ENCODE assay signal across 18 mouse cellular contexts in the genomic region with DNA sequence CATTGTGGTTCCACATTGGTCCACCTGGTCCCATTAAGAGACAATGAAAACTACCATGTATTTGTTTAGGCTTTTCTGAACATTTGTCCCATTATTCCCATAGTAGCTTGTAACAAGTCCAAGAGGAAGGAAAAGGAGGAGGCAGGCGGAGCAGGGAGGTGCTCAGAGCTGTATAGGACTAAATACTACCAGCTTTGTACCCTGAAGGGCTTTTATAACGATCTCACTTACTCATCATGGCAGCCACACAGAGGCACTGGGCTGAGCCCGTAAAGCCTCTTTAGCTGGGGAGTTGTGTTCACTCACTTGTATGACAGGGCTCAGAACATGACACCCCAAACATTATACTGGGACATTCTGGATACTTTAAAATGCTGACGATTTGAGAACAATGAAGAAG.
DNase-seq lines count a peak whose midpoint lies in the region; ATAC-seq lines count a peak whose summit lies in the region.
"Had no signal": no experiment of that assay in that cellular context is flagged by ENCODE, and none has a peak within 500 bp of the region (broad histone marks: within the 10 kb centered on the region; RNA-seq: fewer than 3 reads in every experiment).

No protein-coding gene starts in this region.

- no peak overlapping the region for H3K4me2 ChIP-seq in neural tube, embryonic 11.5 days (ENCODE audit: low read depth)
- peak overlapping the region; percentile 28 for H3K4me2 ChIP-seq in forebrain, embryonic 14.5 days (ENCODE audit: low read length)
- peak overlapping the region; percentile 9; the same call in 1 of the 2 replicates for H3K4me2 ChIP-seq in hindbrain, embryonic 16.5 days (ENCODE audit: low read length)
- H3K4me2 ChIP-seq: heart, embryonic 11.5 days; kidney, embryonic 15.5 days had no signal

- no peak overlapping the region for H3K4me3 ChIP-seq in neural tube, embryonic 11.5 days (ENCODE audit: low read depth, low read length)
- H3K4me3 ChIP-seq in forebrain, embryonic 14.5 days (ENCODE audit: low read depth, low read length): no peak overlapping the region
- no peak overlapping the region for H3K4me3 ChIP-seq in hindbrain, embryonic 16.5 days (ENCODE audit: low read length)
- H3K4me3 ChIP-seq: erythroblast, embryonic 14.5 days; kidney, embryonic 15.5 days had no signal

- H3K27ac ChIP-seq in neural tube, embryonic 11.5 days (ENCODE audit: low read depth, low read length): no peak overlapping the region
- H3K27ac ChIP-seq in forebrain, embryonic 14.5 days (ENCODE audit: low read depth, low read length): no peak overlapping the region
- H3K27ac ChIP-seq in hindbrain, embryonic 16.5 days (ENCODE audit: low read depth, low read length): no peak overlapping the region

- H3K4me1 ChIP-seq in neural tube, embryonic 11.5 days (ENCODE audit: control insufficient read depth, insufficient read depth, low read length): peaks cover 8% of the 10 kb centered on the region
- peaks cover 10% of the 10 kb centered on the region for H3K4me1 ChIP-seq in forebrain, embryonic 14.5 days (ENCODE audit: control insufficient read depth, insufficient read depth, low read length)
- peaks cover 5% of the 10 kb centered on the region; the same call in 1 of the 2 replicates for H3K4me1 ChIP-seq in hindbrain, embryonic 16.5 days (ENCODE audit: control insufficient read depth, insufficient read depth, low read depth, low read length)

- H3K9me3 ChIP-seq in neural tube, embryonic 11.5 days (ENCODE audit: control insufficient read depth, low read length): no peaks in the 10 kb centered on the region
- H3K9me3 ChIP-seq in forebrain, embryonic 14.5 days (replicated peaks; ENCODE audit: control insufficient read depth, low read length): no peaks in the 10 kb centered on the region
- H3K9me3 ChIP-seq in hindbrain, embryonic 16.5 days (ENCODE audit: control insufficient read depth, low read length): no peaks in the 10 kb centered on the region
- H3K9me3 ChIP-seq: kidney, embryonic 15.5 days had no signal

- 0 out of 2 replicates have a peak, but pooled peaks have one; percentile 35 for ATAC-seq in neural tube, embryonic 11.5 days (ENCODE audit: insufficient read depth, low FRiP score, low TSS enrichment)
- ATAC-seq in forebrain, embryonic 14.5 days: no peak
- ATAC-seq in hindbrain, embryonic 16.5 days: no peak
- no peak for ATAC-seq in megakaryocyte, adult 5-6 weeks (ENCODE audit: poor library complexity, severe bottlenecking)

- H3K27me3 ChIP-seq in neural tube, embryonic 11.5 days (ENCODE audit: control insufficient read depth, insufficient read depth, low read length): no peaks in the 10 kb centered on the region
- H3K27me3 ChIP-seq in forebrain, embryonic 14.5 days (replicated peaks; ENCODE audit: control insufficient read depth, insufficient read depth, low read length): no peaks in the 10 kb centered on the region
- H3K27me3 ChIP-seq in hindbrain, embryonic 16.5 days (replicated peaks; ENCODE audit: control insufficient read depth, insufficient read depth, low read length): no peaks in the 10 kb centered on the region
- H3K27me3 ChIP-seq: kidney, embryonic 15.5 days had no signal

- 60% methylated on average over 4 of the region's 4 CpGs for WGBS in neural tube, embryonic 11.5 days
- 23% methylated on average over 4 of the region's 4 CpGs for WGBS in forebrain, embryonic 14.5 days
- WGBS in hindbrain, embryonic 16.5 days: 35% methylated on average over 4 of the region's 4 CpGs

- no peak overlapping the region for H3K9ac ChIP-seq in neural tube, embryonic 11.5 days (ENCODE audit: low read length)
- H3K9ac ChIP-seq in forebrain, embryonic 14.5 days (ENCODE audit: low read length): no peak overlapping the region
- no peak overlapping the region for H3K9ac ChIP-seq in hindbrain, embryonic 16.5 days (ENCODE audit: low read depth, low read length)
- H3K9ac ChIP-seq: kidney, embryonic 15.5 days had no signal

- no peaks in the 10 kb centered on the region for H3K36me3 ChIP-seq in neural tube, embryonic 11.5 days (ENCODE audit: control insufficient read depth, insufficient read depth, low read length)
- no peaks in the 10 kb centered on the region for H3K36me3 ChIP-seq in forebrain, embryonic 14.5 days (ENCODE audit: control insufficient read depth, insufficient read depth, low read length)
- H3K36me3 ChIP-seq in hindbrain, embryonic 16.5 days (ENCODE audit: control insufficient read depth, insufficient read depth, low read length): no peaks in the 10 kb centered on the region
- H3K36me3 ChIP-seq: kidney, embryonic 15.5 days had no signal

- no peak for DNase-seq in neural tube, embryonic 11.5 days (ENCODE audit: low spot score)
- DNase-seq in neural tube, embryonic 10.5 days (ENCODE audit: extremely low spot score, low spot score): no peak
- peak; percentile 11 for DNase-seq in forebrain, embryonic 14.5 days (ENCODE audit: low spot score)
- no peak for DNase-seq in cerebellum, postnatal 36 days
- no peak for DNase-seq in thymus, postnatal 14 days
- DNase-seq: cerebellum, adult 11 months; gastrocnemius, postnatal 36 days; heart, postnatal 14 days; layer of hippocampus, postnatal 36 days; left cerebral cortex, postnatal 4 days; lung, adult 18-20 months; spleen, adult 18-20 months; thymus, adult 18-20 months had no signal
